Mouse (Mus musculus): Measurements from ENCODE around the gene Ssty1. TPM values are rescaled to one million over a fixed set of nuclear protein-coding genes. Genes with fewer than 3 reads are reported as not detected.
"Not testable (repeated sequence)": the region's sequence is repeated elsewhere in the genome, so short reads cannot be mapped to it uniquely, and the experiment has no call there.

The Ssty1 gene
- not detected in 2 replicates for polyA plus RNA-seq (2014; fragmentation: Nextera tagmentation; extraction: Ambion mirVana)

- H3K27me3 ChIP-seq (ENCODE audit: control insufficient read depth, insufficient read depth, low read length); ATAC-seq (ENCODE audit: insufficient read depth, low FRiP score, low TSS enrichment); H3K9me3 ChIP-seq (ENCODE audit: control insufficient read depth, low read length); H3K4me2 ChIP-seq (ENCODE audit: low read depth); H3K4me3 ChIP-seq (ENCODE audit: low read depth, low read length); H3K27ac ChIP-seq (ENCODE audit: low read depth, low read length); DNase-seq (ENCODE audit: low spot score); H3K4me1 ChIP-seq (ENCODE audit: control insufficient read depth, insufficient read depth, low read length); H3K36me3 ChIP-seq (ENCODE audit: control insufficient read depth, insufficient read depth, low read length); H3K9ac ChIP-seq (ENCODE audit: low read length): not testable (repeated sequence)
These were observed at the start of gene Ssty1 for GRCm38 (mm10) chrY:18088816-18089215. TSS of gene Ssty1 (plus strand) at chrY:18089116.

- H3K4me3 ChIP-seq (ENCODE audit: low read depth, low read length); DNase-seq (ENCODE audit: low spot score); ATAC-seq (ENCODE audit: insufficient read depth, low FRiP score, low TSS enrichment); H3K27ac ChIP-seq (ENCODE audit: low read depth, low read length); H3K36me3 ChIP-seq (ENCODE audit: control insufficient read depth, insufficient read depth, low read length); H3K4me1 ChIP-seq (ENCODE audit: control insufficient read depth, insufficient read depth, low read length); H3K9me3 ChIP-seq (ENCODE audit: control insufficient read depth, low read length); H3K4me2 ChIP-seq (ENCODE audit: low read depth); H3K9ac ChIP-seq (ENCODE audit: low read length); H3K27me3 ChIP-seq (ENCODE audit: control insufficient read depth, insufficient read depth, low read length): not testable (repeated sequence)
- WGBS, result no CpG with 5 or more reads among the region's 3 CpGs
These were observed 27.2 kb upstream of the Ssty1 start, which contains the start of gene Gm21764 for GRCm38 (mm10) chrY:18061712-18062111. TSS of gene Gm21764 (minus strand) at chrY:18061812.

Other genes with a start within 250 kb of the Ssty1 start
- gene Gm21904, start 242.8 kb upstream of the Ssty1 start, polyA plus RNA-seq (2014; fragmentation: Nextera tagmentation; extraction: Ambion mirVana), result not detected in 2 replicates
- gene Gm20772, start 214.4 kb upstream of the Ssty1 start, polyA plus RNA-seq (2014; fragmentation: Nextera tagmentation; extraction: Ambion mirVana), result not detected in 2 replicates
- gene Gm20831, start 214.4 kb upstream of the Ssty1 start, polyA plus RNA-seq (2014; fragmentation: Nextera tagmentation; extraction: Ambion mirVana), result not detected in 2 replicates
- not detected in 2 replicates for gene Srsy, start 151.8 kb upstream of the Ssty1 start, polyA plus RNA-seq (2014; fragmentation: Nextera tagmentation; extraction: Ambion mirVana)
- gene Gm21764, start 27.3 kb upstream of the Ssty1 start, polyA plus RNA-seq (2014; fragmentation: Nextera tagmentation; extraction: Ambion mirVana), result not detected in 2 replicates